Mouse (Mus musculus): ENCODE data around the gene Bicc1. TPM values are rescaled to one million over a fixed set of nuclear protein-coding genes. Genes with fewer than 3 reads are reported as not detected.

Gene Bicc1
- total RNA-seq (2022), result 10 to 100 TPM; 11.8 to 17.8 (median 14.1) TPM

DNA sequence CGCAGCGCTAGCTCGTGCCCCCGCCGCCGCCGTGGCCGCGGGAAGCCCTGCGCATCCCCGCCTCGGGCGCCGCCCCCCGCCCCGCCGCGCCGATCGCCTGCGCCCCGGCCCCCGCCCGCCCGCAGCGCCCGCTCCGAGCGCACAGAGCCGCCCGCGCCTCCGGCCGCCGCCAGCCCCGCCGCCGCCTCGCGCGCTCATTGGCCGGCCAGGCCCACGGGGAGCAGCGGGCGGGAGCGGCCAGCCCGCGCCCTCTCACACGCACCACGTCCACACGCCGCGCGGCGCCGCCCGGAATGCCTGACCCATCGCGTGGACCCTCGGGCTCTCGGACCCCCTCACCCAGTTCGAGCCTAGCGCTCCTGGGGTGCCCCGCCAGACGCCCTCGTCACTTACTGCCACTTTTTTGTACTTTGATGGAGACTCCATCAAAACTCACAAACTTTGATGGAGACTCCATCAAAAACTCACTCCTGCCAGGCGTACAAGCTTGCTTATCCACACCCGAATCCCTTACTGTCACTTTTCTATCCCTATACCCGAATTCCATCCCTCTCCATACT lies at the start of gene Bicc1:
Gene Bicc1 (minus strand): TSS at position 25 of the 560 bp plus-strand sequence.
- DNase-seq (ENCODE audit: low spot score), result peak; percentile 17

DNA sequence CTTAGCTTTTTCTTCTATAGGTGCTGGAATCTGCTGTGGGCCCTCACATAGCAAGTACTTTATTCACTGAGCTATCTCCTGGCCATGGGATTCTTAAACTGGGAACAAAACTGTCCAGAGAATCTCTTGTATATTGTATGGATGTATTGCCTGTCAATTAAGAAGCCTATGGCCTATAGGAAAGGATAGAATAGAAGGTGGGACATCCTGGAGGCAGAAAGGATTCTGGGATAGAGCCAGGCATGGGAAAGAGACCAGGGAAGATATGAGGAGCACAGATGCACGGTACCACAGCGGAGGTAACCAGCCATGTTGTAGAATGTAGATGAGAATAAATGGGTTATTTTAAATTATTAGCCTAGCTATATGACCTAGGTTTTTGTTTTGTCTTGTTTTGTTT lies 42.0 kb upstream of the Bicc1 start:
- no peak for DNase-seq (ENCODE audit: low spot score)

DNA sequence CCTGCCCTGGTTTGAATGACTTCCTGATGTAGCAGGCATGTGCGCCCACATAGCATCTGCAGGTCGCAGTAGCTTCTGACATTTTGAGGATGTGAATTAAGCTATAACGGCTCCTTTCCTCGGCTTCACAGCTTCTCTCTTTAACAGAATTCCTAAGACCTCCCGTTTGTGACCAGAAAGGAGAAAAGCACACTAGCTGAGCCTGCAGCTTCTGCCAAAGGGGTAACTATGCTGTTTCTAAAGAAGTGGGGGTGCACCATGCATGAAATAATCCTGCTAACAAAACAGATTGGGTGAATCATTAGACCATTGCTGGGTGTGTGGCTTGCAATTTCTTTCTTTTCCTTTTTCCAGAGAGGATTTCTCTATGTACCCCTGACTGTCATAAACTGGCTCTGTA lies 41.5 kb upstream of the Bicc1 start:
- no peak for DNase-seq (ENCODE audit: low spot score)

DNA sequence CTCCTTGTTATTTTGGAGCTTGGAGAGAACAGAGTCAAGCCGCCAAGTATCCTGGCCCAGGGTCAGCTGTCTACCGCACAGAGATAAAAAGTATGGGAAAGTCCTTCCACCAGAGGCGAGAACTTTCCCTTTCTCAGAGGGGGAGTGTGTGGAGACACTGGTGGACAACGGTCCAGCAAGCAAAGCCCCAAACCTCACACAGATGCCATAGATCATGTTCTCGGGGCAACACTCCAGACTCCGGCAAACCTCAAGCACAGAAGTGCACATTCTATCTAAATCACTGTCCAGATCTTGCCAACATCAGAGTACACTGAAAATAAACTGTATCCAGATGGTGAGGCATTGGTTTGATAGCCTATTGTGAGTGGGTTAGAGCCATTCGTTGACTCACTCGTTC lies 39.2 kb upstream of the Bicc1 start:
- DNase-seq (ENCODE audit: low spot score), result peak; percentile 60

DNA sequence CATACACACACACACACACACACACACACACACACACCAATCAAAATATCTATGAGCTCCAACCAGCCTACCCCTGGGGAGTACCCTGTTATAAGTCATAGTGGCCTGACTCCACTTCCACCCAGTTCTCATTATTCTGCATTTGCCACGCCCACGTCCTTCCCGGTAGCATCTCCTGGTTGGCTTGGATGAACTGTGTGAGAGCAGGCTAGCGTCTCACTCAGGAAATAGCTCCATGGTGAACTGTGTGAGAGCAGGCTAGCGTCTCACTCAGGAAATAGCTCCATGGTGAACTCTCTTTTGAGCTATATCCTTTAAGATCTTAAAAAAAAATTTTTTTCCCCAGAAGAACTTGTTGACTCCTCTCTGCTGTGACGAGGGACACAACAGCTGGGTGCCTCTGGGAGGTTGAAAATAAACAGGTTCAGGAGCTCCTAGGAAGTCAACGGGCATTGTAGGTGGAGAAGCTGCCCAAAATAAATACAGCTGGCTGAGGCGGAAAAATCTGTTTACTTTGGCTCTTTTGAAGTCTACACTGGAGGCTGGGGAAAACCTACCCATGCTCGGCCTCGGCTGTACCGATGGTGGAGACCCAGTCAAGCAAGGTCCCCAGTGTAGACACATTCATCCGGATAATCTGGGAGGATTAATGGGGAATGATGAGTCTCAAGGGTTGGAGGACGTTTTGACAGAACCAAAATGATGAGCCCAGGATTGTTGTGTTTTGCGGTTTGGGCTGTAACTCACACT lies 37.7 kb upstream of the Bicc1 start:
- peak; percentile 48 for DNase-seq (ENCODE audit: low spot score)

DNA sequence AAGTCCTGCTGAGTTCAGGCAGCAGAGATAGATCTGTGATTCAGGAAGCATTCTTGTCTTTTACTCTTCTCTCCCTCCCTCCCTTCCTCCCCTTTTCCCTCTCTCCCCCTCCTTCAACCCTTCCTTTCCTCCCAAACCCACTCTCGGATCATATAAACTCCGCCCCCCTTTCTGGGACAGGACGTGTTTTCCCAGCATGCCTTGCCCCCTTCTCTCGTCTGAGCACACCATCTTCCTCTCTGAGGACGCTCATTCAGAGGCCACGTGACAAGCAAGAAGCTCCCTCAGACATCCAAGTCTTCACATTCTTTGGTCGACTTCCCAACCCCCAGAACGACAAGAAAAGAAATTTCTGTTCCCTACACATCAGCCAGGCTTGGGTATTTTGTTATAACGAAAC lies 36.0 kb upstream of the Bicc1 start:
- DNase-seq (ENCODE audit: low spot score), result peak; percentile 61

DNA sequence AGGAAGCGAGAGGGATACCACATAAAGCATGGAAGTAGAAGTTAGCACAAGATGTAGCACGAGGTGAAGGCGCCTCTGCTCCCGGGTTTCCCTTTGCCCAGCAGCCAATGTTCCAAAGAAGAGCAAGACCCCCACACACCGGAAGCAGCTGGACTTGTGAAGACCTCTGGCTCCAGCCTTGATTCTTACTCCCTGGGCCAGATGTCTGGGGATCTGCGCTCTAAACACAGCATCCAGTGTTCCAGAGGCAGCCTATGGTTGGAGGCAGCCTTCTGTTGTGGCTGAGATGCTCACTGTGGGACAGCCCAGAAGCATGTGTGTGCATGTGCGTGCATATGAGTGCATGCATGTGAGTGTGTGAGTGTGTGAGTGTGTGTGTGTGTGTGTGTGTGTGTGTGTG lies 35.2 kb upstream of the Bicc1 start:
- DNase-seq (ENCODE audit: low spot score), result no peak

DNA sequence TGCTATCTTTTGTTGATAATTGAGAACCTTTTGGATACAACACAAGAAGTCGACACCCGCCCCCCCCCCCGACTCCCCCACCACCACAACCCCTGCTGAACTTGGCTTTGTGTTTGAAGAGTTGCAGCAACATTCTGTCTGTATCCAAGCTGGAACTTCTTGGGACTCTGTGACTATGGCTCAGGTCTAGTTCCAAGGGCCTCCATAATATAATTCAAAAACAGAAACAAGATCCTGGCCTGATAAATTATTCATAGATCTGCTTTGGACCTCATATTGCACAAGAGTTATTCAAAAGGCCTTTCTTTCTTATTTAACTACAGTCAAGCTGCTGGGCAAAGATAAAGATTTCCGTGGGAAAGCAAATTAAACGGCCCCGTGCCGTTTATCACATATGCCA lies 33.8 kb upstream of the Bicc1 start:
- DNase-seq (ENCODE audit: low spot score), result no peak

DNA sequence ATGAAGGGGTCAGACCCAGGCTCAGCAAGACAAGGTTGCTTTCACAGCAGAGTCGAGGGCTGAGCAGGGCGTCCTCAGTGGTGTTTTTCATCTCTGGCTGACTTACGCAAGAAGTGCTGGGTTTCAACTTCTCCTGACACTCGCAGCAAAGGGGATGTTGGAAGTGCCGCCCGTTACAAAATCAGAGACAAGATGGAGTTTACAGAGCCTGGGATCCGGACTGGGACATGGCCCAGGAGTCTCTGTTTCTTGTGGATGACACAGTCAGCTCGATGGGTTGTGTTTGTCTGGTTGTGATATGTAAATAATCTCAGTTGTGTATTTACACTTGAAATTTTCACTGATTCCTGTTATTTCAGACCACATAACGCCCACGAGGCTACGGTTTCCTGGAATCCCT lies 33.4 kb upstream of the Bicc1 start:
- DNase-seq (ENCODE audit: low spot score), result peak; percentile 46

DNA sequence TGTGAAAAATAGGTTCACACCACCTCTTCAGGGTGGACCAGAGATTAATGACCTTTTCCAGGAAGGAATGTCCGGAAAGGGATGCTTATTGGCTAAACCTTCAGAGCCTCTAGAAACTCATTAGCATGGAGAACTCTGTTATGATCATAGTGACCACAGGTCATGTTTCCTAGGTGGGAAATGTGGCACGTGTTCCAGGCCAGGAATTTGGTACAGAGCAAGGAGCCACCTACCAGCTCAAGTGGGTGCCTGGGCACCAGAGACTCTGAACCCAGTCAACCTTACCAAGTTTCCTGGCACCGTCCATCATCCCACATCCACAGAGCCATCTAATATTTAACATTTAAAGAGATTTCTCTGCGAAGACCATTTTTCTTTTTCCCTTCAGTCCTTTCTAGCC lies 29.2 kb upstream of the Bicc1 start:
- no peak for DNase-seq (ENCODE audit: low spot score)

DNA sequence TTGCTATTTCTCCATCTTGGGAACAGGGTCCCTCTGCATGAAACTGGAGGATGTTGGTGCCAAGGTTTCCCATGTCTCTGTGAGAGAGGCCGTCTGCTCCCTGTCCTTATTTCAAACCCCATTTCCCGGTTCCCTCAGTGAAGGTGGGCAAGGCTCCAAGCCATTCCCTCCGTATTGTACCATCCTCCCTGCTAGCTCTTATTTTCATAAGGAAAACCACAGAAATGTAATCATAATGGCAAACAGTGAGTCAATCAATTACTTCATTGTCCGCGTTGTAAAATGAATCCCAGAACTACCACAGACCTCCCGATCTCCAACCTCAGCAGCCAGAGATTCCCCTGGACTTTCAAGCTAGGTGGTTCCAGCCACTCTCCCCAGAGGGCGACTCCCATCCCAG lies 25.6 kb upstream of the Bicc1 start:
- no peak for DNase-seq (ENCODE audit: low spot score)

DNA sequence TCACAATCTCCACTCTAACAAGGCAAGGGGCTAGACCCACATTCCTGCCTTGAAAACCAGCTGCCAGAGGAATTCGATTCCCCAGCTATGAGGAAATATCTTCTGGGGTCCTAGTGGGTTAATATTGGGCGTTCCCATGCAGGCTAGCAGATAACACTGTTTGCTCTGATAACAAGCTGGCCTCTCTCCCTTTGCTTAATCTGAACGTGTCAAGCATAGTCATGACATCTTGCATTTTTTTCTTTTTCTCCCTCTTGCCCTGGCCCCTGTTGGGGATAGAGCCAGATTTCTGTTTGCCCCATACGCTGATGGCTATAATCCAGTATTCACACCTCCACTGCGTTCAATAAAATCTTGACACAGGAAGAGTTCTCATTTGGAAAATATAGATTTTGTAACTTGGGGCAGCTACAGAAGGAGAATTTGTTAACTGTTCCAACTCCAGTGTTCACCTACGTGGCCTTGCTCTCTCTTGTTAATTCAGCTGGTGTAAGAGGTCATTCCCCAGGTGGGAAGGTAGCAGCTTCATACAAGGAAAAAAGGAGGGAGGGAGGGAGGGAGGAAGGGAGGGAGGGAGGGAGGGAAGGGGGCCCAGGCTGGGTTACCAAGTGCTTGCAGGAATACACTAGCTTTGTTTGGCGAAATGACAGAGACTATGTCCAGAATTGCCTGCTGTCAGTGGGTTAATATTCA lies 24.0 kb upstream of the Bicc1 start:
- no peak for DNase-seq (ENCODE audit: low spot score)

DNA sequence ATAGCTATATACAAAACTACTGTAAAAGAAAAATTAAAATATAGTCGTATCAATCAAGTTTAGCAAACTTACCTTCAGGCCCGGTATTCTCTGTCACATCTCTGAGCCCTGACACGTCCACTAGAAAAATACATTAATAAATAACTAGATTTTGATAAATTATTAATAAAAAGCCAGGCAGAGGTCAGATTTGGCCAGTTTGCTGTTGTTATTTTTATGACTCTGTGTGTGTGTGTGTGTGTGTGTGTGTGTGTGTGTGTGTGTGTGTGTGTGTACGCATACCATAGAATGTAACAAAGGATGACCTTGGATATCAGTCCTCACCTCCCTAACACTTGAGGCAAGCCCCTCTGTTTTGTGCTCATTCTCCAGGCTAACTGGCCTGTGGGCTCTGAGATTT lies 22.4 kb upstream of the Bicc1 start:
- DNase-seq (ENCODE audit: low spot score), result no peak

DNA sequence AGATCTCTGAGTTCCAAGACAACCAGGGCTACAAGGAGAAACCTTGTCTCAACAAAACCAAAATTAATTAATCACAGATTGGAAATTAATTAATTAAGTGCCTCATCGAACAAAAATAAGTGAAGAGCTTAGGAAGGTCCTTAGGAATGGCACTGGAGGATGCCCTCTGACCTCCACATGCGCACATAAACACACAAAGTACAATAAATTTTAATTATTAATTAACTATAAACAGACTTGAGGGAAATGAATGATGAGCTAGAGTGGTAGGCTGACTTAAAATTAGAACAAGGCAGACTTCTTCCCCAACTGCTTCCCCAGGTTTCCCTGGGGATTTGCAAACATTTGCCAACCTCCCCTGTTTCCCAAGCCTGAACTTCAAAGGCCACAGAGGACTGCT lies 21.6 kb upstream of the Bicc1 start:
- DNase-seq (ENCODE audit: low spot score), result no peak

DNA sequence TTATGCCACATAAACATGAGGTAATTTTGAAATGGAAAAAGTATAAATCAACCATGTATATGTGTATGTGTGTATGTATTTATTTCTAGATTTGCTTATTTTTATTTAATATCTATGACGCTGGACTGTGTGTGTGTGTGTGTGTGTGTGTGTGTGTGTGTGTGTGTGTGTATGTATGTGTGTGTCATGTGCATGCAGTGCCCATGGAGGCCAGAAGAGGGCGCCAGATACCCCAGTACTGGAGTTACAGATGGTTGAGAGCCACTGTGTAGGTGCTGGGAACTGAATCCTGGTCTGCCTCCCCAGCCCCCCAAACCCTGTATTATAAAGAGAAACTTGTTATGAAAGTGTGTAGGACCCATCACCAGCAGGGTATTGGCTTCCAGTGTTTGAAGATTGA lies 20.6 kb upstream of the Bicc1 start:
- no peak for DNase-seq (ENCODE audit: low spot score)

DNA sequence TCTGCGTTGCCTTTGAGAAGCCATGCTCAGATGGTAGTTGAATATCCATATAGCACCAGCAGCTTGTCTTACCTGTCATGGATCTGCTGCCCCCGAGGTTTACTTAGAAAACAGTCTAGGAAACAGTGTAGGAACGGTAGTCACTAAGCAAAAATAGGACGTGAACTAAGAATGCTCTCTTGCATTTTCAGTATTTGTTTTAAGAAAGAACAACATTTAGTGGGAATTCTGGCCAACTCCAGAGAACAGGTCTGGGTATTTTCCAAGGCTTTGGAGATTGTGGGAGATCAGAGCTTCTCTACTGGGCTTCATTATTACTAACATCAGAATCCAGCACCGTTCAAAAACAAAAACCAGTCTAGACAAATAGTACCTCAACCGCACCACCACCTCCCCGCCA lies 17.7 kb upstream of the Bicc1 start:
- no peak for DNase-seq (ENCODE audit: low spot score)

DNA sequence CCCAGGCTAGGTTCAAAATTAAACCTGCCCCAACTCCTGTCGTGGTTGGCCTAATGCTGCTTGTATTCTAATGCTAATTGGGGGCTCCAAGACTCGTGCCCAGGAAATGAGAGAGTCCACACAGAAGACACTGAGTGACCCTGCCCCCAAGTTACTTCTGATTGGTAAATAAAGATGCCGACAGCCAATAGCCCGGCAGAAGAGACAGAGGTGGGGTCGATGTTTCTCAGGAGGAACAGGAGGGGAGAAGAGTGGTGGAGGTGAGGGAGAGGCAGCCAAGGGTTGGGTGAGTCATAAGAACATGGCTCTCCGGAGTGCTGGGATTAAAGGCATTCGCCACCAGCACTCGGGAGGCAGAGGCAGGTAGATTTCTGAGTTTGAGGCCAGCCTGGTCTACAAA lies 16.8 kb upstream of the Bicc1 start:
- DNase-seq (ENCODE audit: low spot score), result no peak

DNA sequence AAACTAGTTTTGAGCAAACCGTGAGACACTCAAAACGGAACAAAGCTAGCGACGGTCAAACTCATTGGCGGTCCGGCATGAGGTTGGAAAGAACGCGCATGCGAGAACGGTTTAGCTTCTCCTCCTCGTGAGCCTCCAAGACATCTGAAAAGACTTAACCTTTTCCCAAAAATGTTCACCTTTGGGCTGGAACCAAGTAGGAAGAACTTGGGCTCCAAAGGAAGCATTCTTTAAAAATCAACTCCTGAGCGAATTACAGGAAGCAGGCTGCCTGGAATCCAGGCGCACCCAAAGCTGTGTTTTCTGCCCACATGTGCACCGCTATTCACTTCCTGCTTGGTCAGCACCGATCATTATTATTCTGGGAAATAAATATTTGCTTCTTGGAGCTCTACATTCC lies 15.8 kb upstream of the Bicc1 start:
- no peak for DNase-seq (ENCODE audit: low spot score)

DNA sequence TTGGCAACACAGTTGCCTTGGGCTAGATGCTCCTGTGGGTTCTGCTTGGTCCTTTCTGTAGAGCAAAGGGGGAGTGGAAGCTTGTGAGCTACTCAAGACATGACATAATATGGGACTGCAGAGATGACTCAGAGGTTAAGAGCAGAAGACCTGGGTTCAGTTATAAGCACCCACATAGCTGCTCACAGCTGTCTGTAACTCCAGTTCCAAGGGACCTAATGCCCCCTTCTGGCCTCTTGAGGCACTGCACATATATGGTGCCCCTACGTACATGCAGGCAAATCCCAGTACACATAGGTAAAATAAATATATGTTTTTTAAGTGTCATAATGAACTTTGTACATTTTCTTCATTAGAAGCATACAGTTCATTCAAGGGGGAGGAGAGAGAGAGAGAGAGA lies 11.9 kb upstream of the Bicc1 start:
- no peak for DNase-seq (ENCODE audit: low spot score)

DNA sequence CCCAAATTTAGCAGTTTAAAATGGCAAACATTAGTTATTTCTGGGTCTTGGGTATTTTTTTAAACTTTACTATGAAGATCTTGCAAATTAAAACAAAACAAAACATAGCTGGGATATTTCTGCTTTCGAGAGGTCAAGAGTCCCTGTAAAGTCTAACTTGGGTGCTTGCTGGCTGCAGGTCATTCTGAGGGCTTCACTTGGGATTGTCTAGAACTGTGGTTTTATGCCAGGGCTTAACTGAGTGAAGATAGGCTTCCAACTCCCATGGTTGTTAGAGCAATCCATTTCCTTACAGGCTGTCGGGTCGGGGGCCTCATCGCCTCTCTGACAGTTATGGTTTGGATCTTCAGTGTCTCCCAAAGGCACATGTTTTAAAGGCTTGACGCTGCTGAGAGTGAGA lies 11.3 kb upstream of the Bicc1 start:
- DNase-seq (ENCODE audit: low spot score), result no peak

DNA sequence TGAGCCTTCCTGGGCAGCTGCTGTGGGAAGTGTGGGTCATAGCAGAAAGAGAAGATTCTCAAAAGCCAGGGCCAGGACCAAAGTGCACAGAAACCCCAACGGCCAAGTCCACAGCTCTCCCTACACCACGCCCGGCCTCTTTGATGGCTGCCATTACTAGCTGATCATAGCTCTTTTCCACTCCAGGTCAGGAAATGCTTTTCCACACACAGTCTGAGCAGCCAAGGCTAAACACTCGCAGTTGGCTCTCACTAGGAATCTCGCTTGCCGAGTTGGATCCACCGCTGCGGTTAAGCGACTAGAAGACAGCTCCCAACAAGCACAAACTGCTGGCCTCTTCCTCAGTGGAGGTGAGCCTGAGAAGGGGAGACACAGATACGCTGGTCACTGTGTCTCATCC lies 10.3 kb upstream of the Bicc1 start:
- DNase-seq (ENCODE audit: low spot score), result peak; percentile 15

DNA sequence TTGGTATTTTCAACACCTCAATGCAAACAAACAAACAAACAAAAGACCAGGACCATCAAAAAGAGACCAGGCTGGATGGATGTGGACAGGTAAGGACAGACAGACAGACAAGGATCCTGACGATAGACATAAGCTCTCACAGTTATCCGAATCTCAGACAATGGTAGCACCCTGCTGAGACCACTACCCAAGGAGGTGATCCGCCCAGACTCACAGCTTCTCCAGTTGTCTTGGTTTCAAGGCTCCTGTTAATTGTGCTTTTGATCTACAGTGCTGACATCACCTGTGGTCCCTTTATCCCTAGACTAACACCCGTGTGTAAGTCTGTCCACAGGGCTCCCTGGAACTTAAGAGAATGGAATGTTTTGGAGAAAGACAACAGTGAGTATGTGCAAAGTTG lies 9.7 kb upstream of the Bicc1 start:
- no peak for DNase-seq (ENCODE audit: low spot score)

DNA sequence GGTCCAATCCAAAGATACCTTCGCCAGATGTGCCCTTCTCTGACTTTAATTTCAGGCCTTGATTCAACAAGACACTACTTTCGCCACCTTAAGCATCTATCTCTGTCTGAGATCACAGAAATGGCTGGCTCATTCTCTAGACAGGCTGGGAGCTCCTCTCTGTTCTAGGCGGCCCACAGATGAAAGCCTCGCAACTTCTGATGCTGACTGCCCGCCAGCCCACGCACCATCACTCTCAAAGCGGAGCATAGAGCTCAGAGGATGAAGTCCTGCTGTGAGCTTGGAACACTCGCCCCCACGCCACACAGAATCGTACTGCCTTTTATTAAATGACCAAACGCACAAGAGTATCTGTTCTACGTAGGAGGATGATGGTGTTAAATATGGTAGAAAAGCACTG lies 949 bp upstream of the Bicc1 start:
- DNase-seq (ENCODE audit: low spot score), result no peak
